Mouse (Mus musculus) olfactory bulb, adult 2 months (tissue): ENCODE measurements around the gene Gm21974.

Experiments used
- CTCF ChIP-seq: fragments of 200-500 bp; IDR thresholded peaks from 2 replicates; pipeline ENCODE4 v1.5.1; 2012; ENCODE audit warnings: low read depth, mild to moderate bottlenecking, low read length, moderate library complexity; ENCODE audit not compliant: insufficient read depth
- POLR2A ChIP-seq: fragments of 200-500 bp; IDR thresholded peaks from 2 replicates; pipeline ENCODE4 v1.6.1; 2012; ENCODE audit warnings: mild to moderate bottlenecking, low read depth, low read length, moderate library complexity; ENCODE audit not compliant: insufficient read depth

DNA sequence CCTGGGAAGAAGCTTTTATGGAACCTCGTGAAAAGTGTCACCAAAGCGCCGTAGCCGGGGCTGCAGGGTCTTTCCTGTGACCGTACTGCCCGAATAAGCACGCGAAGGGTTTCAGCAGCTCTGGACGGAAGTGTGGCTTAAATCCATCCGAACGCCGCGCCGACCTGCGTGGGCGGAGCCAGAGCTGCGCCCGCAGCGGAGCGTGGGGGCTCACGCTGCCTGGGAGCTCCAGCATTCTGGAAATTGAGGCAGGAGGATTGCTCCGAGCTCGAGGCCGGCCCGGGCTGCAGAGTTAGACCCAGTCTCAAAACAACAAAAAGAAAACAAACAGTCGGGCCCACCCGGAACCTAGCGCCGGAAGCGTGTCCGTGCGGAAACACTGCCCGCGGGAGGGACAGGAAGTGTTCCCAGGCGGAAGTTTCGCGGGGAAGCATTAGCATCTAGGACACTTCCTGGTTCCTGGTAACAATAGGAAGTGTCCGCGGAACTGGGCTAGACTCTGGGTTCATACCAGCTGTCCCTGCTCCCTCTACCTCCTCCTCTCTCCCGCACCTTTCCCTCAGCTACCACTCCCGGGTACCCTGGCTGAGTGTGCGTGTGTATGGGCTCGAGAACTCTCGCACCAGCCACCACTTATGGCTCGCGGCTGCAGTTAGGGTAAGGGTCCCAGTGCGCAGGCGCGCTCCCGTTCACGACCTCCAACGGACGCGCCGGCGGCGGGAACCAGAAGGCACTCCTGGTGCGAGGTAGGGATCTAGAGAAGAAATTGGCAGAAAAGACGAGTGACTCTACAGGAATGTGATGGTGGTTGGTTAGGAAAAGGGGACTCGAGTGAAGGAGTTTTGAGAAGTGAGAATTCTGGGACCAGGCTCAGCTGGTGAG lies 18.5 kb downstream of the Gm21974 start, which contains the start of gene Zfp668:
- TF ChIP-seq POLR2A (no peak), CTCF (no peak)
